Mouse (Mus musculus) ES-E14 (cell line): Measurements from ENCODE around the gene Hcrt.

Experiments used
- CHD2 ChIP-seq: IDR thresholded peaks from 2 replicates; pipeline ENCODE4 v1.6.1; 2014; ENCODE audit warnings: mild to moderate bottlenecking, low read depth, low read length, inconsistent platforms
- HCFC1 ChIP-seq: IDR thresholded peaks from 2 replicates; pipeline ENCODE4 v1.6.1; 2012; ENCODE audit warnings: low read length, inconsistent platforms, borderline replicate concordance; ENCODE audit not compliant: insufficient read depth
- MAFK ChIP-seq: IDR thresholded peaks from 2 replicates; pipeline ENCODE4 v1.6.1; 2014; ENCODE audit warnings: mild to moderate bottlenecking, low read depth, low read length, inconsistent platforms; ENCODE audit not compliant: insufficient read depth

DNA sequence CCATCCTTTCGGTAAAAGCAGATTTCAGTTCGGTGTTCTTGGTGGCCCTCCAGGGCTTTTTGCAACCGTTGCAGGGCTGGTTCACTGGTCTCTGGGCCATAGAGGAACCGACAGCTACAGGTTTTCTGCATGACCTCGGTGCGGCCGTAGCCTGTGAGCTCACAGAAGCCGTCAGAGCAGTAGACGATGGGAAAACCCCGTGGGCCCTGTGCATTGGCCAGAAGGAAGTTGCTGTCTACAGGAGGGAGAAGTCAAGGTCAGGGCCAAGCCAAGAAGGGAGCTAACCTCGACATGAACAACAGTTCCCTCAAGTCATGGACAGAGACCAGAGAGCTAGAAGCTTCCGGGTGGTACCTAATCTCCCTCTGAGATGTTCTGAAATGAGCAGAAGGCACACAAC lies 5.2 kb downstream of the Hcrt start:
- TF ChIP-seq CHD2 = no peak
- no peak for TF ChIP-seq HCFC1
- no peak for TF ChIP-seq MAFK
